In genomic region chr6:18029746-18030656, GRCm38 (mm10) we compare ENCODE assay signal across 7 mouse cellular contexts. TPM values are rescaled to one million over a fixed set of nuclear protein-coding genes. Genes with fewer than 3 reads are reported as not detected.
DNase-seq lines count a peak whose midpoint lies in the region; ATAC-seq and TF ChIP-seq lines count a peak whose summit lies in the region.

TSS of gene Wnt2 (minus strand) at chr6:18030585.

- H3K27ac ChIP-seq in left cerebral cortex, adult 2 months = peak within 1 kb of the TSS; percentile 50; the same call in 1 of the 2 replicates
- peak within 1 kb of the TSS; percentile 78 for H3K27ac ChIP-seq in heart, embryonic 10.5 days
- H3K27ac ChIP-seq in midbrain, embryonic 15.5 days = no peak within 1 kb of the TSS

- intact Hi-C loops in left cerebral cortex, adult 2 months (cut with DNase I) = loop anchor here (2.0 to 5.0 kb wide), 2 partner anchors 21 to 108 kb away; no protein-coding TSS in a partner anchor
- intact Hi-C loops in left cerebral cortex, postnatal 4 days (cut with DNase I) = no loop called here

- peak within 1 kb of the TSS; percentile 96 for H3K4me2 ChIP-seq in midbrain, embryonic 15.5 days

- peak; percentile 21 to 25 for DNase-seq in left cerebral cortex, adult 2 months (ENCODE audit: extremely low spot score in 1 of 2, low spot score in 2 of 2)
- no peak for DNase-seq in left cerebral cortex, adult 8-10 months (ENCODE audit: low spot score in 2 of 2)
- no peak for DNase-seq in heart, embryonic 10.5 days (ENCODE audit: low spot score)
- DNase-seq in left cerebral cortex, postnatal 4 days = peak; percentile 7

- no peaks in the 10 kb centered on the region for H3K9me3 ChIP-seq in heart, embryonic 10.5 days
- H3K9me3 ChIP-seq in midbrain, embryonic 15.5 days = no peaks in the 10 kb centered on the region

- no peak for TF ChIP-seq CTCF in left cerebral cortex, adult 2 months (IDR thresholded peaks at IDR 0.05)

- peak within 1 kb of the TSS; percentile 55 for H3K4me3 ChIP-seq in left cerebral cortex, adult 2 months
- peak within 1 kb of the TSS; percentile 71 for H3K4me3 ChIP-seq in heart, embryonic 10.5 days
- peak within 1 kb of the TSS; percentile 50 for H3K4me3 ChIP-seq in midbrain, embryonic 15.5 days

- H3K36me3 ChIP-seq in heart, embryonic 10.5 days = no peaks in the 10 kb centered on the region
- no peaks in the 10 kb centered on the region for H3K36me3 ChIP-seq in midbrain, embryonic 15.5 days (replicated peaks)

- peak; percentile 77 for ATAC-seq in common myeloid progenitor, adult 5-6 weeks (replicated peaks; ENCODE audit: low read depth, poor library complexity, severe bottlenecking)
- peak; percentile 76 for ATAC-seq in midbrain, embryonic 15.5 days (replicated peaks)
- no peak for ATAC-seq in monocyte, adult 5-6 weeks (replicated peaks; ENCODE audit: insufficient number of reproducible peaks, low FRiP score, low TSS enrichment, poor library complexity, severe bottlenecking)

- H3K4me1 ChIP-seq in heart, embryonic 10.5 days = peaks cover 20% of the 10 kb centered on the region
- H3K4me1 ChIP-seq in midbrain, embryonic 15.5 days = peaks cover 20% of the 10 kb centered on the region

- WGBS in heart, embryonic 10.5 days = under 1% methylated on average over 47 of the region's 47 CpGs
- under 1% methylated on average over 47 of the region's 47 CpGs for WGBS in midbrain, embryonic 15.5 days

- peak within 1 kb of the TSS; percentile 45 for H3K9ac ChIP-seq in midbrain, embryonic 15.5 days

- H3K27me3 ChIP-seq in heart, embryonic 10.5 days (ENCODE audit: insufficient read depth, poor library complexity, severe bottlenecking) = peaks cover 43% of the 10 kb centered on the region
- peaks cover 39% of the 10 kb centered on the region for H3K27me3 ChIP-seq in midbrain, embryonic 15.5 days (replicated peaks)

RNA-seq across cellular contexts. Expression of gene Wnt2, which starts in this region (rescaled TPM):
- 1 to 10 TPM; 6.7 to 6.8 TPM for total RNA-seq in left cerebral cortex, adult 2 months (2021)
- total RNA-seq in left cerebral cortex, adult 8-10 months (2022) = 1 to 10 TPM; 3.8 to 6.4 (median 5.4) TPM
- not detected in 2 replicates for total RNA-seq in common myeloid progenitor, adult 5-6 weeks (2017)
- polyA plus RNA-seq in heart, embryonic 10.5 days (2016; fragmentation: Nextera tagmentation; extraction: Ambion mirVana) = 15.4 and 40.3 TPM in 2 replicates
- total RNA-seq in left cerebral cortex, postnatal 4 days (2021) = 1 to 10 TPM in 1 of 2 experiments, under 1 TPM in 1; 0.66 to 1.2 TPM
- 0.19 and 0.40 TPM in 2 replicates for polyA plus RNA-seq in midbrain, embryonic 15.5 days (2015; fragmentation: Nextera tagmentation; extraction: Ambion mirVana)
- not detected in 3 replicates for total RNA-seq in monocyte, adult 5-6 weeks (2017)

Comparison
In these comparisons a context has a peak if more than half of its experiments do, and no peak if none do; other contexts are left out.
1. RNA of gene Wnt2 (polyA plus RNA-seq): 15.4 to 40.3 TPM in heart, embryonic 10.5 days; 0.19 to 0.40 TPM in midbrain, embryonic 15.5 days; every median in the first group is over 10 times any median in the second.
2. DNase-seq: peak in left cerebral cortex, adult 2 months (2 of 2) and left cerebral cortex, postnatal 4 days (single experiment); none in left cerebral cortex, adult 8-10 months (0 of 2) and heart, embryonic 10.5 days (single experiment).
3. Peak in ATAC-seq in common myeloid progenitor, adult 5-6 weeks; RNA of the gene not detected or under 1 TPM.
4. Peak in ATAC-seq, H3K4me3 ChIP-seq, H3K9ac ChIP-seq and H3K4me2 ChIP-seq in midbrain, embryonic 15.5 days; RNA of the gene not detected or under 1 TPM.
5. Peak in every context shown above with its lines, with median percentiles within 50 percentile points of each other: H3K4me3 ChIP-seq.